Comparison of ENCODE assay signal across 18 mouse cellular contexts in the genomic region with DNA sequence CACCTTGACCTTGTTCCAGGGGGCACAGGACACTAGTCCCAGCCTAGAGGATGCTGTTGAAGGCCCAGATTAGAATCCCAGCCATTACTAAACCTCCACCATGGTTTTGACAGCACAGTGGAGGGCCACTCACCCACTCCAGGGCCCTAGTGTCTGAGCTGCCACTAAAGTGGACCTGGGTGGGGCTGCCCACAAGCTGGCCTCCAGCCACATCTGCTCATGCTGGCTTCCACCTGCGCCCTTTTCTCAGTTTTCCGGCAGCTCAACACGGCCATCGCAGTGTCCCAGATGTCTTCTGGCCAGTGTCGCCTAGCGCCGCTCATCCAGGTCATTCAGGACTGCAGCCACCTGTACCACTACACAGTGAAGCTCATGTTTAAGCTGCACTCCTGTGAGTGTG. TPM values are rescaled to one million over a fixed set of nuclear protein-coding genes. Genes with fewer than 3 reads are reported as not detected.
A peak's percentile ranks its signal among the peaks of the same experiment; 100 is the strongest.
DNase-seq lines count a peak whose midpoint lies in the region; ATAC-seq lines count a peak whose summit lies in the region.
"Had no signal": no experiment of that assay in that cellular context is flagged by ENCODE, and none has a peak within 500 bp of the region (broad histone marks: within the 10 kb centered on the region; RNA-seq: fewer than 3 reads in every experiment).

No protein-coding gene starts in this region.

- no peaks in the 10 kb centered on the region for H3K27me3 ChIP-seq in forebrain, embryonic 15.5 days
- H3K27me3 ChIP-seq in forebrain, embryonic 11.5 days (ENCODE audit: control insufficient read depth, insufficient read depth, low read length): no peaks in the 10 kb centered on the region
- H3K27me3 ChIP-seq in hindbrain, embryonic 13.5 days: peaks cover 41% of the 10 kb centered on the region
- peaks cover 16% of the 10 kb centered on the region for H3K27me3 ChIP-seq in hindbrain, embryonic 12.5 days
- H3K27me3 ChIP-seq: embryonic facial prominence, embryonic 12.5 days; heart, embryonic 15.5 days had no signal

- no peak for DNase-seq in forebrain, embryonic 11.5 days (ENCODE audit: low spot score)
- DNase-seq in lung, postnatal 14 days: peak; percentile 45
- peak; percentile 53 for DNase-seq in lung, postnatal 25 days (ENCODE audit: low spot score)
- DNase-seq in Muller cell, postnatal 12 days (ENCODE audit: inconsistent ontology term): no peak
- DNase-seq: adrenal gland, adult 8-10 months; adrenal gland, postnatal 36 days; cerebellum, adult 8-10 months; cerebellum, postnatal 25 days; gastrocnemius, postnatal 36 days; heart, adult 2 months; kidney, adult 2 months had no signal

- no peaks in the 10 kb centered on the region for H3K9me3 ChIP-seq in forebrain, embryonic 15.5 days
- H3K9me3 ChIP-seq in forebrain, embryonic 11.5 days (ENCODE audit: control insufficient read depth, low read length): no peaks in the 10 kb centered on the region
- H3K9me3 ChIP-seq in hindbrain, embryonic 13.5 days: no peaks in the 10 kb centered on the region
- no peaks in the 10 kb centered on the region for H3K9me3 ChIP-seq in hindbrain, embryonic 12.5 days (replicated peaks)
- H3K9me3 ChIP-seq: embryonic facial prominence, embryonic 12.5 days; heart, embryonic 15.5 days had no signal

- H3K36me3 ChIP-seq in forebrain, embryonic 15.5 days: no peaks in the 10 kb centered on the region
- no peaks in the 10 kb centered on the region for H3K36me3 ChIP-seq in forebrain, embryonic 11.5 days (ENCODE audit: control insufficient read depth, insufficient read depth, low read length)
- H3K36me3 ChIP-seq in hindbrain, embryonic 13.5 days: peaks cover 8% of the 10 kb centered on the region
- 0 out of 2 replicates have a peak, but pooled peaks cover 3% of the 10 kb centered on the region for H3K36me3 ChIP-seq in hindbrain, embryonic 12.5 days
- H3K36me3 ChIP-seq: heart, embryonic 15.5 days had no signal

- no peak overlapping the region for H3K4me2 ChIP-seq in forebrain, embryonic 15.5 days (replicated peaks)
- no peak overlapping the region for H3K4me2 ChIP-seq in forebrain, embryonic 11.5 days (ENCODE audit: low read depth, low read length, severe bottlenecking)
- no peak overlapping the region for H3K4me2 ChIP-seq in hindbrain, embryonic 13.5 days
- H3K4me2 ChIP-seq in hindbrain, embryonic 12.5 days (replicated peaks): no peak overlapping the region
- H3K4me2 ChIP-seq: embryonic facial prominence, embryonic 12.5 days; heart, embryonic 11.5 days; heart, embryonic 15.5 days had no signal

- no peak overlapping the region for H3K4me3 ChIP-seq in forebrain, embryonic 15.5 days
- no peak overlapping the region for H3K4me3 ChIP-seq in forebrain, embryonic 11.5 days (ENCODE audit: low read depth, low read length)
- no peak overlapping the region for H3K4me3 ChIP-seq in hindbrain, embryonic 13.5 days
- no peak overlapping the region for H3K4me3 ChIP-seq in hindbrain, embryonic 12.5 days
- H3K4me3 ChIP-seq: embryonic facial prominence, embryonic 12.5 days; heart, adult 2 months; heart, embryonic 15.5 days had no signal

- WGBS in forebrain, embryonic 15.5 days: 90% methylated on average over 7 of the region's 7 CpGs
- WGBS in forebrain, embryonic 11.5 days: 98% methylated on average over 7 of the region's 7 CpGs
- WGBS in hindbrain, embryonic 13.5 days: 93% methylated on average over 7 of the region's 7 CpGs
- 91% methylated on average over 7 of the region's 7 CpGs for WGBS in hindbrain, embryonic 12.5 days

- no peak overlapping the region for H3K9ac ChIP-seq in forebrain, embryonic 15.5 days (replicated peaks)
- H3K9ac ChIP-seq in forebrain, embryonic 11.5 days (ENCODE audit: low read length): no peak overlapping the region
- H3K9ac ChIP-seq in hindbrain, embryonic 13.5 days: no peak overlapping the region
- H3K9ac ChIP-seq in hindbrain, embryonic 12.5 days: no peak overlapping the region
- H3K9ac ChIP-seq: embryonic facial prominence, embryonic 12.5 days; heart, embryonic 15.5 days had no signal

- ATAC-seq in forebrain, embryonic 15.5 days (replicated peaks): no peak
- ATAC-seq in forebrain, embryonic 11.5 days (replicated peaks; ENCODE audit: low FRiP score): no peak
- ATAC-seq in hindbrain, embryonic 13.5 days (ENCODE audit: low FRiP score): no peak
- ATAC-seq in hindbrain, embryonic 12.5 days (ENCODE audit: low FRiP score): no peak
- ATAC-seq: intestine, embryonic 16.5 days had no signal

- peaks cover 28% of the 10 kb centered on the region for H3K4me1 ChIP-seq in forebrain, embryonic 15.5 days
- H3K4me1 ChIP-seq in forebrain, embryonic 11.5 days (replicated peaks; ENCODE audit: control insufficient read depth, insufficient read depth, low read length): no peaks in the 10 kb centered on the region
- peaks cover 49% of the 10 kb centered on the region for H3K4me1 ChIP-seq in hindbrain, embryonic 13.5 days (replicated peaks)
- peaks cover 29% of the 10 kb centered on the region for H3K4me1 ChIP-seq in hindbrain, embryonic 12.5 days

- peak overlapping the region; percentile 90 for H3K27ac ChIP-seq in forebrain, embryonic 15.5 days (replicated peaks)
- no peak overlapping the region for H3K27ac ChIP-seq in forebrain, embryonic 11.5 days (ENCODE audit: low read depth, low read length)
- H3K27ac ChIP-seq in hindbrain, embryonic 13.5 days: peak overlapping the region; percentile 73; the same call in 1 of the 2 replicates
- H3K27ac ChIP-seq in hindbrain, embryonic 12.5 days: no peak overlapping the region
- H3K27ac ChIP-seq: embryonic facial prominence, embryonic 12.5 days; heart, adult 2 months had no signal

RNA-seq across cellular contexts. Expression of a gene that starts 21.0 kb away (rescaled TPM):
- polyA plus RNA-seq in forebrain, embryonic 15.5 days (2015; fragmentation: Nextera tagmentation; extraction: Ambion mirVana): 26.9 and 27.5 TPM in 2 replicates
- polyA plus RNA-seq in forebrain, embryonic 11.5 days (2014; fragmentation: Nextera tagmentation; extraction: Ambion mirVana): 7.3 and 8.6 TPM in 2 replicates
- polyA plus RNA-seq in hindbrain, embryonic 13.5 days (2015; fragmentation: Nextera tagmentation; extraction: Ambion mirVana): 21.4 and 25.5 TPM in 2 replicates
- polyA plus RNA-seq in hindbrain, embryonic 12.5 days (2016; fragmentation: Nextera tagmentation; extraction: Ambion mirVana): 14.4 and 20.4 TPM in 2 replicates

RNA-seq across cellular contexts. Expression of a gene that starts 37.6 kb away (rescaled TPM):
- polyA plus RNA-seq in forebrain, embryonic 15.5 days (2015; fragmentation: Nextera tagmentation; extraction: Ambion mirVana): 106 and 109 TPM in 2 replicates
- 60.2 and 61.4 TPM in 2 replicates for polyA plus RNA-seq in forebrain, embryonic 11.5 days (2014; fragmentation: Nextera tagmentation; extraction: Ambion mirVana)
- polyA plus RNA-seq in hindbrain, embryonic 13.5 days (2015; fragmentation: Nextera tagmentation; extraction: Ambion mirVana): 79.3 and 84.7 TPM in 2 replicates
- polyA plus RNA-seq in hindbrain, embryonic 12.5 days (2016; fragmentation: Nextera tagmentation; extraction: Ambion mirVana): 70.8 and 78.6 TPM in 2 replicates

Comparison
In these comparisons a context has a peak if more than half of its experiments do, and no peak if none do; other contexts are left out.
1. H3K27ac ChIP-seq: peak in forebrain, embryonic 15.5 days (single experiment) and hindbrain, embryonic 13.5 days (single experiment); none in forebrain, embryonic 11.5 days (single experiment) and hindbrain, embryonic 12.5 days (single experiment).
2. DNase-seq: peak in lung, postnatal 14 days (single experiment) and lung, postnatal 25 days (single experiment); none in forebrain, embryonic 11.5 days (single experiment) and Muller cell, postnatal 12 days (single experiment).